Mouse (Mus musculus) E14TG2a.4 (cell line): ENCODE measurements at regions not wholly inside any gene's neighbourhood (a gene's known extent, or its start where the extent isn't known, plus 50 kb on each side); places are given as distances from the start of the nearest gene placed in this dataset.

Source experiments
- CTCF ChIP-seq: conservative IDR thresholded peaks from 2 replicates; pipeline ENCODE4 v1.5.1; 2014; ENCODE audit warnings: low read length
- POU5F1 ChIP-seq: IDR thresholded peaks from 2 replicates; pipeline ENCODE4 v1.6.1; 2014; ENCODE audit warnings: low read length, borderline replicate concordance

DNA sequence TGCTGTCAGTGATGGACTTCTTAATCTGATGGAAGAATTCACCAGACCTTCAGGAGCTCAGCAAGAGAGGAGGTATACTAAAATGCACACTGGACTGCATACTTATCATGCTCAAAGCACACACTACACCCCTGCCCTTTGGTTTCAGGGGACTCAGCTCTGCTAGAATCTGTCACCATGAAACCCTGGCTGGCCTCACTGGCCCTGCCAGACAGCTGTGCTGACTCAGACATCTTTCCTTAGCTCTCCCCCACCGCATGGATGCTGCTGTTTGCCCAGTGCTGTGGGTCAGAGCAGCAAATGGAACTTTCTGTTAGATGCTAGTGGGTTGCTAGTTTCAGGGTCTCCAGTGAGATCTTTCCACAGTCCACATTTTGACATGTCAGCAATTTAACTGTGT is 64.9 kb upstream of the 9630041A04Rik start:
- TF ChIP-seq CTCF (no peak), POU5F1 (no peak)
